Mouse (Mus musculus) hindbrain, postnatal 0 days (tissue): ENCODE measurements around the gene Inpp4b. TPM values are rescaled to one million over a fixed set of nuclear protein-coding genes. Genes with fewer than 3 reads are reported as not detected.
"Not testable (repeated sequence)": the region's sequence is repeated elsewhere in the genome, so short reads cannot be mapped to it uniquely, and the experiment has no call there.

Experiments used
- ATAC-seq: fragments of 200-750 bp; cut with Nextera tagmentation; 2 replicates; pipeline ENCODE4 v1.8.0; 2017; ENCODE audit warnings: mild to moderate bottlenecking, moderate TSS enrichment, moderate library complexity
- DNase-seq: peaks from one replicate; pipeline ENCODE4 v3.0.0-alpha.2; 2015; ENCODE audit warnings: low spot score
- H3K27ac ChIP-seq: fragments of 300-500 bp; sonication (generic); 2 replicates; pipeline ENCODE4 v1.5.1; 2014; ENCODE audit warnings: mild to moderate bottlenecking
- H3K27me3 ChIP-seq: fragments of 300-500 bp; sonication (generic); 2 replicates; pipeline ENCODE4 v1.6.1; 2014; ENCODE audit warnings: low read length, mixed read lengths; ENCODE audit not compliant: insufficient read depth
- H3K36me3 ChIP-seq: fragments of 300-500 bp; sonication (generic); 2 replicates; pipeline ENCODE4 v1.6.1; 2014; ENCODE audit warnings: low read length, mixed read lengths; ENCODE audit not compliant: insufficient read depth
- H3K4me1 ChIP-seq: fragments of 300-500 bp; sonication (generic); 2 replicates; pipeline ENCODE4 v1.6.1; 2014; ENCODE audit warnings: antibody characterized with exemption, low read length, mixed read lengths; ENCODE audit not compliant: insufficient read depth
- H3K4me2 ChIP-seq: fragments of 300-500 bp; sonication (generic); 2 replicates; pipeline ENCODE4 v1.6.1; 2014; ENCODE audit warnings: low read depth, mild to moderate bottlenecking, low read length, moderate library complexity, mixed read lengths
- H3K4me3 ChIP-seq: fragments of 300-500 bp; sonication (generic); 2 replicates; pipeline ENCODE4 v1.5.1; 2014; ENCODE audit warnings: low read length
- H3K9ac ChIP-seq: fragments of 300-500 bp; sonication (generic); replicated peaks from 2 replicates; pipeline ENCODE4 v1.6.1; 2014; ENCODE audit warnings: mild to moderate bottlenecking, low read length, moderate library complexity, mixed read lengths
- H3K9me3 ChIP-seq: fragments of 300-500 bp; sonication (generic); 2 replicates; pipeline ENCODE4 v1.6.1; 2016; ENCODE audit warnings: low read length, mixed read lengths
- CTCF ChIP-seq: IDR thresholded peaks from 2 replicates; pipeline ENCODE4 v1.5.1; 2016; ENCODE audit warnings: antibody characterized with exemption, control low read depth, low read depth
- WGBS: fragments of 180-500 bp; shearing (Covaris S2); extraction: QIAGEN DNeasy Blood & Tissue Kit; methylation state at CpG from one replicate; pipeline ENCODE4 v1.1.7; 2014; 5-methylcytosine and 5-hydroxymethylcytosine counted together
- polyA plus RNA-seq: library from polyadenylated mRNA; unstranded; fragments of >200 nt; fragmentation: Nextera tagmentation; extraction: Ambion mirVana; gene quantifications from 2 replicates; pipeline ENCODE4 v1.2.1, GENCODE M21; 2015
- total RNA-seq: library from RNA; depleted of rRNA; stranded (reverse); fragments of >200 nt; gene quantifications from 2 replicates; pipeline ENCODE4 v1.2.3, GENCODE M21; 2014

Inpp4b gene
- total and polyA plus RNA-seq, 2 experiments from 2014 or later, result 8.1 to 8.2 TPM

DNA sequence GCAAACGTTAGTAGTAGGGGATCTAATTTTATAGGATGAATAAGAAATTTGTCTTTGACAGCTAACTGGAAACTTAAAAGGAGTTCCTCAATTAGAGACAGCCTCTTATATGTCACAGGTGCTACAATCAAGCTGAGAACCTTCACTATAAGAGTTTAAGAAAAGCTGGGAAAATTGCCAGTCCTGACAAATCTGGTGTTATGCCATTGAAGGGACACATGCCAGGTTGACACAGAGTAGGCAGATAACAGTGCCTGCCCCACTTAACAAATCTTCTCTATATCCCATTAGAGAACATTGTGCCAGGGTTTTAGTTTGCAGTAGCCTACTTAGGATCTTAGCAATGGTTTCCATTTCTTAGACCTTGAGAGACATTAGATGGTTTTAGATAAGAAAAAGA lies 456.1 kb downstream of the Inpp4b start:
- Histone ChIP-seq H3K27ac (no peak overlapping the region), H3K27me3 (no peaks in the 10 kb centered on the region), H3K4me2 (no peak overlapping the region), H3K4me1 (0 out of 2 replicates have a peak, but pooled peaks cover 3% of the 10 kb centered on the region), H3K4me3 (no peak overlapping the region), H3K9ac (no peak overlapping the region), H3K36me3 (no peaks in the 10 kb centered on the region), H3K9me3 (no peaks in the 10 kb centered on the region)
- TF ChIP-seq CTCF, result no peak
- no peak for DNase-seq
- WGBS, result 65% methylated on average over 1 of the region's 1 CpGs
- ATAC-seq, result no peak

DNA sequence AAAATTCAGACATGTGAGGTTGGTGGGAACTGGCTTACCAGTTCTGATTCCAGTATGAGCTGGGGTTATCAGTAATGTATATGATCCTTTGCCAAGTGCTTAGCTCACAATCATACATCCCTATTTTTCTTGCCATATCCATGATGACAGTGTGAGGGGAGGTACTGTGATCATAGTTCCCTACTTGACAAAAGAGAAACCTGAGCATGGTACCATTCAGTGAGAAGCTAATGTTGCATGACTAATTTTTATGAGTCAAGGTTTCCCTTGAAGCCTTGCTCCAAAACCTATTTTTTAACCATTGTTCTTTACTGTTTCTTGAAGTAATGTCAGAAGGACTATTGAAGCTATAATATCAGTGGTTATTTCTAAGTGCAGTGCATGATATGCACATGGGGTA lies 458.4 kb downstream of the Inpp4b start:
- Histone ChIP-seq H3K4me1 (no peaks in the 10 kb centered on the region), H3K27ac (no peak overlapping the region), H3K9me3 (no peaks in the 10 kb centered on the region), H3K4me2 (no peak overlapping the region), H3K4me3 (no peak overlapping the region), H3K36me3 (no peaks in the 10 kb centered on the region), H3K9ac (no peak overlapping the region), H3K27me3 (no peaks in the 10 kb centered on the region)
- DNase-seq, result no peak
- TF ChIP-seq CTCF, result no peak
- no peak for ATAC-seq

DNA sequence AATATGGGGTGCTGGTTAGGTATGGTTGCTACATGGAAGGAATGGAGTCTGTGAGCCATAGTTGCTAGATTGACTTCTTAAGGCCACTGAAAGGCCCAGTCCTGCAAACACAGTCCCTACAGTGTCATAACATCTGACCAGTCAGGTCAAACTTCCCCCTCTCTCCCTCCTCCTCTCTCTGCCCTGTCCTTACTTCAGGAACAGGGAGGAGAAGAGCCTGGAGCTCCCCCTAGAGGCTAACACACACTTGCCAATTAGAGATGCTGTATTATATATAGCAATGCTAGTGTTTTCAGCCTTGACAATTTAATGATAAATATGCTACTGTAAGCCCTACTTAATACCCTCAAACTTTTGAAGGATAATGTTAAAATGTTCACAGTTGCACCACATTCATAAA lies 464.4 kb downstream of the Inpp4b start:
- TF ChIP-seq CTCF, result peak; percentile 87
- no peaks in the 10 kb centered on the region for H3K4me1 ChIP-seq
- peak; percentile 86 for DNase-seq
- no peaks in the 10 kb centered on the region for H3K27me3 ChIP-seq
- no peak overlapping the region for H3K4me3 ChIP-seq
- H3K27ac ChIP-seq, result no peak overlapping the region
- no peak overlapping the region for H3K4me2 ChIP-seq
- H3K36me3 ChIP-seq, result no peaks in the 10 kb centered on the region
- H3K9me3 ChIP-seq, result no peaks in the 10 kb centered on the region
- H3K9ac ChIP-seq, result no peak overlapping the region
- peak; percentile 90 for ATAC-seq

DNA sequence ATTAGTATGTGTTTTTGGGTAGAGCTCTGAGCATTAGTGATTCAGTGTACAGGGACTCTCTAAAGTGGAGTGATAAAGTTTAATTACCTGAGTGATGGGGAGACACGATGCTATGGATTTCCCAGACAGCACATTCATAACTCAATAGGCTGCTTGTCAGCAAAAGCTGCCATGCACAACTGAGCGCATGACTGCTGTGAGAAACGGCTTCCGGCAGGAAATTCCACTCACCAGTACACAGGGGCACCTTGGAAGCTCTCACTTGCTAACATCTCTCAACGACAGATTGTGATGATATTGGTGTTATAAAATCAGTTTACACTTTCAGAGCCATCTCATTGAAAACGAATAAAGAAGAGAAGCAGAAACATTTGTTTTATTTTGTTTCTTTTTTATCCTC lies 465.2 kb downstream of the Inpp4b start:
- 44% methylated on average over 6 of the region's 6 CpGs for WGBS
- Histone ChIP-seq H3K4me3 (no peak overlapping the region), H3K27me3 (no peaks in the 10 kb centered on the region), H3K36me3 (no peaks in the 10 kb centered on the region), H3K9me3 (no peaks in the 10 kb centered on the region), H3K27ac (no peak overlapping the region), H3K4me2 (no peak overlapping the region), H3K4me1 (no peaks in the 10 kb centered on the region), H3K9ac (no peak overlapping the region)
- ATAC-seq (no peak), DNase-seq (no peak)
- no peak for TF ChIP-seq CTCF

DNA sequence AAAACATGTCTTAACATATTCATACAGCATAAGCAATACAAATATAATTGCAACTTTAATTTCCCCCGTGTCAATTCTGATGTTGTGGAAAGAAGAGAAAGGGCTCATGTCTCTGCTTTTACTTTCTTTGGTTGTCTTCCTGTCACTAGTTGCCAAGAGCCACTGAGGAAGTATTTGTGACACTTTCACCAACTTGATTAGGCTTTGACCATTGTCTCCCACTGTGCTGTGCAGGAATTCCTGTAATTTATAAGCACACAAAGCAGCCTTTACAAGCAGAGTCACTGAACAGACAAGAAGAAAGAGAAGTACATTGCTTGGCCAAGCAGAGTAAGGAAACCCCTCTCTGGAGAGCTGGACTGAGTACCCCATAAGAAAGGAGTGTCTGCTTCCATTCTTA lies 466.1 kb downstream of the Inpp4b start:
- no peak for DNase-seq
- H3K9ac ChIP-seq, result no peak overlapping the region
- WGBS, result 33% methylated on average over 1 of the region's 1 CpGs
- H3K4me3 ChIP-seq, result no peak overlapping the region
- no peaks in the 10 kb centered on the region for H3K27me3 ChIP-seq
- TF ChIP-seq CTCF, result no peak
- no peak for ATAC-seq
- H3K4me1 ChIP-seq, result no peaks in the 10 kb centered on the region
- no peak overlapping the region for H3K4me2 ChIP-seq
- no peaks in the 10 kb centered on the region for H3K36me3 ChIP-seq
- H3K9me3 ChIP-seq, result no peaks in the 10 kb centered on the region
- no peak overlapping the region for H3K27ac ChIP-seq

DNA sequence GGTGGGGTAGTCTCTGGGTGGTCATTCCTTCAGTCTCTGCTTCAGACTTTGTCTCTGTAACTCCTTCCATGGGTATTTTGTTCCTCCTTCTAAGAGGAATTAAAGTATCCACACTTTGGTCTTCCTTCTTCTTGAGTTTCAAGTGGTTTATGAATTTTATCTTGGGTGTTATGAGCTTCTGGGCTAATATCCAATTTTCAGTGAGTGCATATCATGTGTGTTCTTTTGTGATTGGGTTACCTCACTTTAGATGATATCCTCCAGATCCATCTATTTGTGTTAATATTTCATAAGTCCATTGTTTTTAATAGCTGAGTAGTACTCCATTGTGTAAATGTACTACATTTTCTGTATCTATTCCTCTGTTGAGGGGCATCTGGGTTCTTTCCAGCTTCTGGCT lies 467.1 kb downstream of the Inpp4b start:
- H3K27me3 ChIP-seq, H3K9me3 ChIP-seq, H3K4me1 ChIP-seq, ATAC-seq, H3K36me3 ChIP-seq, H3K4me2 ChIP-seq, H3K9ac ChIP-seq, H3K4me3 ChIP-seq, H3K27ac ChIP-seq, DNase-seq: not testable (repeated sequence)

DNA sequence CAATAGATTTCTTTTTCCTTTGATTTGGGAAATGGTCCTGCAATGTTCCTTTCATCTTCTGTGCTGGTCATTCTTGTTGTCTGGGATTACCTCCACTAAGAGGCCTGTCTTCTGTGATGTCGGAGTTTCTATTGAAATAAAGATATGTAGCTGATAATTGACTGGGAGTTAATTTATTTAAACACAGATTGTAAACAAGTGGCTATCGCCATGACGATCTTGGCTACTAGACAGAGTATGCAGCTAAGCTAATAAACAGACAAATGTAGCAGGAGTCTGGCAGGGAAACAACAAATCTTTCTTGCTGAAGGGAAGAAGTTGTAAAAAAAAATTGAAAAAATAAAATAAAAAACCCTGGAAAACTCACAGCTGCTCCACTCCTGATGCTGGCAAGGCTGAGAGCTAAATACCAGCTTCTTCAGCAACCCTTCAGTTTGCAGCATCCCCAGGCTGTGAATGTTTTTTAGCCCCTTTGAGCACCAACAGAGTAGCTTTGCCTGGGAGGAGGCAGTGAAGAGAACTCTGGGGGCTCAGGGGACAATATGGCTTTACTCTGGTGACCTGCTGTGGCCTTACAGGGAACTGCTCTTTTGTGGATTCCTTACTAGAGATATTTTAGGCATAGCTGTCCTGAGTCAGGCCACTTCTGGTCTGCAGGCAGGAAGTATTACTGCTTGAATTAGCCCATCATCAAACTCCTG lies 469.8 kb downstream of the Inpp4b start:
- Histone ChIP-seq H3K9ac (no peak overlapping the region), H3K9me3 (no peaks in the 10 kb centered on the region), H3K27ac (no peak overlapping the region), H3K36me3 (no peaks in the 10 kb centered on the region), H3K27me3 (no peaks in the 10 kb centered on the region), H3K4me3 (no peak overlapping the region), H3K4me2 (no peak overlapping the region), H3K4me1 (no peaks in the 10 kb centered on the region)
- WGBS, result 20% methylated on average over 3 of the region's 3 CpGs
- DNase-seq (peak; percentile 68), ATAC-seq (peak; percentile 73)
- TF ChIP-seq CTCF, result peak; percentile 39
